Mouse (Mus musculus): ENCODE results near the gene Ssr3. TPM values are rescaled to one million over a fixed set of nuclear protein-coding genes. Genes with fewer than 3 reads are reported as not detected.

Ssr3 gene
- total and polyA plus RNA-seq, 3 experiments = 105 to 131 (median 125) TPM

GRCm38 (mm10) chr3:65367944-65368343 lies 24.5 kb downstream of the Ssr3 start:
- no peak for TF ChIP-seq KAT2A (conservative IDR thresholded peaks at IDR 0.05; ENCODE audit: low read depth, low read length)
- no peak for TF ChIP-seq EP300 (IDR thresholded peaks at IDR 0.05; ENCODE audit: low read depth in 1 of 2, low read length in 2 of 2)
- TF ChIP-seq JUND (IDR thresholded peaks at IDR 0.05; ENCODE audit: low read depth, low read length) = no peak
- TF ChIP-seq NELFE (IDR thresholded peaks at IDR 0.05; ENCODE audit: low read depth, low read length) = no peak
- no peak for TF ChIP-seq CTCF (IDR thresholded peaks at IDR 0.05 in 2 of 3, conservative IDR thresholded peaks at IDR 0.05 in 1 of 3; ENCODE audit: control insufficient read depth in 1 of 3, insufficient read depth in 1 of 3, low read depth in 2 of 3, low read length in 3 of 3, poor library complexity in 1 of 3, severe bottlenecking in 1 of 3)
- TF ChIP-seq MAX (IDR thresholded peaks at IDR 0.05; ENCODE audit: low read length) = no peak
- no peak for TF ChIP-seq POLR2AphosphoS2 (IDR thresholded peaks at IDR 0.05; ENCODE audit: low read length)
- TF ChIP-seq NRF1 (IDR thresholded peaks at IDR 0.05; ENCODE audit: insufficient read depth, low read depth, low read length, poor library complexity, severe bottlenecking) = no peak
- no peak for TF ChIP-seq CHD2 (IDR thresholded peaks at IDR 0.05; ENCODE audit: low read length)
- TF ChIP-seq SMC3 (IDR thresholded peaks at IDR 0.05; ENCODE audit: low read depth, low read length) = no peak
- TF ChIP-seq GATA1 (IDR thresholded peaks at IDR 0.05; ENCODE audit: low read depth, low read length) = no peak
- TF ChIP-seq E2F4 (IDR thresholded peaks at IDR 0.05; ENCODE audit: borderline replicate concordance, low read depth, low read length) = no peak
- TF ChIP-seq USF1 (IDR thresholded peaks at IDR 0.05; ENCODE audit: low read depth, low read length) = no peak
- TF ChIP-seq MYB (IDR thresholded peaks at IDR 0.05; ENCODE audit: low read depth, low read length) = no peak
- no peak for TF ChIP-seq SIN3A (IDR thresholded peaks at IDR 0.05; ENCODE audit: low read length)
- no peak for TF ChIP-seq HCFC1 (IDR thresholded peaks at IDR 0.05; ENCODE audit: low read depth, low read length)
- TF ChIP-seq TAL1 (IDR thresholded peaks at IDR 0.05; ENCODE audit: low read length) = no peak
- no peak for TF ChIP-seq RCOR1 (IDR thresholded peaks at IDR 0.05; ENCODE audit: low read depth, low read length)
- Histone ChIP-seq H3K36me3 (ENCODE audit: control insufficient read depth in 1 of 2, insufficient read depth in 2 of 2, low read length in 2 of 2) (peaks cover 0 to 12% of the 10 kb centered on the region in 2 experiments; a peak in 2 of 4 replicates), H3K4me1 (ENCODE audit: control insufficient read depth in 1 of 2, insufficient read depth in 2 of 2, low read length in 2 of 2) (no peaks in the 10 kb centered on the region), H3K4me3 (ENCODE audit: control insufficient read depth in 1 of 2, insufficient read depth in 1 of 2, low read depth in 2 of 2, low read length in 2 of 2) (no peak overlapping the region), H3K79me2 (ENCODE audit: control insufficient read depth, insufficient read depth, low read length, poor library complexity) (no peaks in the 10 kb centered on the region), H3K27me3 (ENCODE audit: control insufficient read depth in 1 of 2, insufficient read depth in 2 of 2, low read length in 2 of 2) (no peaks in the 10 kb centered on the region), H3K9ac (ENCODE audit: control insufficient read depth, low read depth, low read length, poor library complexity, severe bottlenecking) (no peak overlapping the region), H3K27ac (ENCODE audit: control insufficient read depth, low read depth, low read length) (no peak overlapping the region), H3K9me3 (replicated peaks; ENCODE audit: insufficient read depth, low read length) (no peaks in the 10 kb centered on the region)
- DNase-seq (ENCODE audit: low read depth, low spot score) = no peak

DNA sequence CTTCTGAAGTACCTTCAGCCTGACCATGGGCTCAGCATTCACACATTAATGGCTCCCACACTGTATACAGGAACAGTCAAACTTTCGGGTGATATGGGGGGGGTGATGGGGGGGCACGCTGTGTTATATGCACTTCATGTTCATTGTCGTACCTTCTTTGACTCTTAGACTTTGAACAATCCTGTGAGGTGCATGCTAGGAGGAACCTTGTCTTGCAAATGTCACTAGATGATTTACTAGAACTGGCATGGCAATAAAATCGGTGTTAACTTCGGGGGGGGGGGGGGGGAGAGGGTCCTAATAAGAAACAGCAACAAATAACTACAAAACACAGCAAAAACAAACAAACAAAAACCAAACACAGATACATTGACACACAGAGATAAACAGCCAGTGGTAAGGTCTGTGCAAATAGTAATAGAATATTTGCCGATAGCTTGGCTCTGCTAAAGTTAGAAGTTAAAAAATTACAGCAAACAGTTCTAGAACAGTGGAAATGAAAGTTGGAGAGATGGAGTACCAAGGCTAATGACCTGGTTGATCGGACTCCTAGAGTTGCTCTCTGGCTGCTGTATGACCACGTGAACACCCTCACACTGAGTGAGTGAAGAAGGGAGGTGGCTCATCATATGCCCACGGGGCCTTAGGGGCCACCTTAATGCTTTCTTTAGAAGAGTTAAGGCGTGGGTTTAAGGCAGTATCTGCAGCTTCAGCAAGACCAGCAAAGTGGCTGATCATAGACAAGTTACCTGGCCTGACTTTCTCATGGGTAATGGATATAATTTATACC lies 26.3 kb downstream of the Ssr3 start:
- no peaks in the 10 kb centered on the region for H3K79me2 ChIP-seq (ENCODE audit: control insufficient read depth, insufficient read depth, low read length, poor library complexity)
- no peak for DNase-seq (ENCODE audit: low read depth, low spot score)

More for the DNA sequence above, 26.3 kb downstream of the Ssr3 start:
- Histone ChIP-seq H3K4me1 (ENCODE audit: control insufficient read depth in 1 of 2, insufficient read depth in 2 of 2, low read length in 2 of 2) (peaks cover 0 to 6% of the 10 kb centered on the region in 2 experiments; a peak in 2 of 4 replicates), H3K27ac (ENCODE audit: control insufficient read depth, low read depth, low read length) (no peak overlapping the region), H3K36me3 (ENCODE audit: control insufficient read depth in 1 of 2, insufficient read depth in 2 of 2, low read length in 2 of 2) (peaks cover 4 to 7% of the 10 kb centered on the region in 2 experiments; a peak in 2 of 4 replicates), H3K9ac (ENCODE audit: control insufficient read depth, low read depth, low read length, poor library complexity, severe bottlenecking) (no peak overlapping the region), H3K4me3 (ENCODE audit: control insufficient read depth in 1 of 2, insufficient read depth in 1 of 2, low read depth in 2 of 2, low read length in 2 of 2) (no peak overlapping the region), H3K9me3 (replicated peaks; ENCODE audit: insufficient read depth, low read length) (no peaks in the 10 kb centered on the region), H3K27me3 (ENCODE audit: control insufficient read depth in 1 of 2, insufficient read depth in 2 of 2, low read length in 2 of 2) (no peaks in the 10 kb centered on the region)
- TF ChIP-seq BHLHE40 (IDR thresholded peaks at IDR 0.05; ENCODE audit: borderline replicate concordance, low read depth, low read length) (no peak), MYC (IDR thresholded peaks at IDR 0.05; ENCODE audit: low read depth, low read length) (no peak), HCFC1 (IDR thresholded peaks at IDR 0.05; ENCODE audit: low read depth, low read length) (no peak), MXI1 (IDR thresholded peaks at IDR 0.05; ENCODE audit: low read depth, low read length) (no peak), ZMIZ1 (IDR thresholded peaks at IDR 0.05; ENCODE audit: low read depth, low read length) (no peak), NELFE (IDR thresholded peaks at IDR 0.05; ENCODE audit: low read depth, low read length) (no peak), UBTF (IDR thresholded peaks at IDR 0.05; ENCODE audit: borderline replicate concordance, insufficient read depth, low read depth, low read length) (no peak), MAX (IDR thresholded peaks at IDR 0.05; ENCODE audit: low read length) (no peak), SMC3 (IDR thresholded peaks at IDR 0.05; ENCODE audit: low read depth, low read length) (no peak), JUND (IDR thresholded peaks at IDR 0.05; ENCODE audit: low read depth, low read length) (no peak), KAT2A (conservative IDR thresholded peaks at IDR 0.05; ENCODE audit: low read depth, low read length) (no peak), POLR2AphosphoS2 (IDR thresholded peaks at IDR 0.05; ENCODE audit: low read length) (no peak), GABPA (IDR thresholded peaks at IDR 0.05; ENCODE audit: low read depth, low read length) (no peak), CTCF (IDR thresholded peaks at IDR 0.05 in 2 of 3, conservative IDR thresholded peaks at IDR 0.05 in 1 of 3; ENCODE audit: control insufficient read depth in 1 of 3, insufficient read depth in 1 of 3, low read depth in 2 of 3, low read length in 3 of 3, poor library complexity in 1 of 3, severe bottlenecking in 1 of 3) (no peak), TBP (IDR thresholded peaks at IDR 0.05; ENCODE audit: low read depth, low read length) (no peak), ETS1 (IDR thresholded peaks at IDR 0.05; ENCODE audit: low read depth, low read length) (no peak), RAD21 (IDR thresholded peaks at IDR 0.05; ENCODE audit: low read depth, low read length) (no peak), MAZ (IDR thresholded peaks at IDR 0.05; ENCODE audit: low read depth, low read length) (no peak)
